Mouse (Mus musculus): ENCODE measurements around the gene Grrp1. TPM values are rescaled to one million over a fixed set of nuclear protein-coding genes. Genes with fewer than 3 reads are reported as not detected.

The Grrp1 gene
- polyA plus RNA-seq, 1 experiment from 2014 or later, result 12.1 TPM

- peak; percentile 44 for ATAC-seq (replicated peaks; ENCODE audit: low FRiP score)
- Histone ChIP-seq H3K27me3 (peaks cover 12% of the 10 kb centered on the region), H3K27ac (peak overlapping the region; percentile 66), H3K9ac (peak overlapping the region; percentile 27; the same call in 1 of the 2 replicates), H3K9me3 (replicated peaks) (no peaks in the 10 kb centered on the region), H3K4me2 (peak overlapping the region; percentile 64), H3K4me1 (peaks cover 23% of the 10 kb centered on the region), H3K36me3 (no peaks in the 10 kb centered on the region), H3K4me3 (replicated peaks) (peak overlapping the region; percentile 43)
- 27% methylated on average over 19 of the region's 19 CpGs for WGBS
These were observed 16.2 kb downstream of the Grrp1 start for GRCm38 (mm10) chr4:134237582-134238278.

GRCm38 (mm10) chr4:134234876-134235275, 19.0 kb downstream of the Grrp1 start:
- Histone ChIP-seq H3K9me3 (replicated peaks) (no peaks in the 10 kb centered on the region), H3K4me2 (no peak overlapping the region), H3K27ac (no peak overlapping the region), H3K36me3 (no peaks in the 10 kb centered on the region), H3K9ac (no peak overlapping the region), H3K4me1 (peaks cover 28% of the 10 kb centered on the region), H3K27me3 (peaks cover 12% of the 10 kb centered on the region), H3K4me3 (replicated peaks) (no peak overlapping the region)
- 78% methylated on average over 5 of the region's 5 CpGs for WGBS
- no peak for ATAC-seq (replicated peaks; ENCODE audit: low FRiP score)

- Histone ChIP-seq H3K9me3 (replicated peaks) (no peaks in the 10 kb centered on the region), H3K27ac (no peak overlapping the region), H3K4me2 (no peak overlapping the region), H3K9ac (no peak overlapping the region), H3K4me1 (peaks cover 7% of the 10 kb centered on the region; the same call in 1 of the 2 replicates), H3K27me3 (no peaks in the 10 kb centered on the region), H3K36me3 (no peaks in the 10 kb centered on the region), H3K4me3 (replicated peaks) (no peak overlapping the region)
- 30% methylated on average over 8 of the region's 8 CpGs for WGBS
- no peak for ATAC-seq (replicated peaks; ENCODE audit: low FRiP score)
These were observed 23.5 kb downstream of the Grrp1 start for GRCm38 (mm10) chr4:134230431-134230830.

- H3K9ac ChIP-seq, result no peak within 1 kb of the TSS
- no peak for ATAC-seq (replicated peaks; ENCODE audit: low FRiP score)
- no peak within 1 kb of the TSS for H3K4me2 ChIP-seq
- H3K4me1 ChIP-seq, result peaks cover 17% of the 10 kb centered on the region
- H3K27me3 ChIP-seq, result no peaks in the 10 kb centered on the region
- H3K9me3 ChIP-seq (replicated peaks), result no peaks in the 10 kb centered on the region
- no peak within 1 kb of the TSS for H3K4me3 ChIP-seq (replicated peaks)
- WGBS, result 67% methylated on average over 8 of the region's 8 CpGs
- no peak within 1 kb of the TSS for H3K27ac ChIP-seq
- no peaks in the 10 kb centered on the region for H3K36me3 ChIP-seq
These were observed 26.7 kb downstream of the Grrp1 start, which contains the start of gene Catsper4 for GRCm38 (mm10) chr4:134227194-134227593. Gene Catsper4, minus strand, starts transcription at chr4:134227383.

- peak; percentile 82 for ATAC-seq (replicated peaks; ENCODE audit: low FRiP score)
- Histone ChIP-seq H3K9ac (no peak overlapping the region), H3K4me2 (peak overlapping the region; percentile 30; the same call in 1 of the 2 replicates), H3K4me1 (peaks cover 15% of the 10 kb centered on the region), H3K9me3 (replicated peaks) (no peaks in the 10 kb centered on the region), H3K27ac (peak overlapping the region; percentile 89), H3K36me3 (no peaks in the 10 kb centered on the region), H3K27me3 (no peaks in the 10 kb centered on the region), H3K4me3 (replicated peaks) (no peak overlapping the region)
- 50% methylated on average over 11 of the region's 11 CpGs for WGBS
These were observed 30.9 kb downstream of the Grrp1 start for GRCm38 (mm10) chr4:134222793-134223600.

GRCm38 (mm10) chr4:134206488-134207053, 47.3 kb downstream of the Grrp1 start:
- peak overlapping the region; percentile 81 for H3K27ac ChIP-seq
- H3K9ac ChIP-seq, result no peak overlapping the region
- 19% methylated on average over 6 of the region's 6 CpGs for WGBS
- ATAC-seq (replicated peaks; ENCODE audit: low FRiP score), result peak; percentile 66; the same call in 1 of the 2 replicates
- H3K4me1 ChIP-seq, result peaks cover 8% of the 10 kb centered on the region
- no peaks in the 10 kb centered on the region for H3K36me3 ChIP-seq
- no peaks in the 10 kb centered on the region for H3K27me3 ChIP-seq
- H3K4me3 ChIP-seq (replicated peaks), result no peak overlapping the region
- no peak overlapping the region for H3K4me2 ChIP-seq
- no peaks in the 10 kb centered on the region for H3K9me3 ChIP-seq (replicated peaks)

- Histone ChIP-seq H3K27ac (no peak overlapping the region), H3K4me3 (replicated peaks) (no peak overlapping the region), H3K4me1 (peaks cover 8% of the 10 kb centered on the region), H3K4me2 (no peak overlapping the region), H3K27me3 (no peaks in the 10 kb centered on the region), H3K36me3 (no peaks in the 10 kb centered on the region), H3K9me3 (replicated peaks) (no peaks in the 10 kb centered on the region), H3K9ac (no peak overlapping the region)
- ATAC-seq (replicated peaks; ENCODE audit: low FRiP score), result no peak
- WGBS, result 70% methylated on average over 17 of the region's 17 CpGs
These were observed 50.5 kb downstream of the Grrp1 start for GRCm38 (mm10) chr4:134203340-134203896.

- H3K9me3 ChIP-seq (replicated peaks), result no peaks in the 10 kb centered on the region
- ATAC-seq (replicated peaks; ENCODE audit: low FRiP score), result no peak
- no peaks in the 10 kb centered on the region for H3K36me3 ChIP-seq
- no peak within 1 kb of the TSS for H3K27ac ChIP-seq
- H3K4me3 ChIP-seq (replicated peaks), result no peak within 1 kb of the TSS
- H3K9ac ChIP-seq, result no peak within 1 kb of the TSS
- H3K4me1 ChIP-seq, result peaks cover 8% of the 10 kb centered on the region
- WGBS, result 92% methylated on average over 4 of the region's 4 CpGs
- H3K27me3 ChIP-seq, result no peaks in the 10 kb centered on the region
- H3K4me2 ChIP-seq, result no peak within 1 kb of the TSS
These were observed 51.0 kb downstream of the Grrp1 start, which contains the start of gene Gm7534 for GRCm38 (mm10) chr4:134202904-134203303. Gene Gm7534, minus strand, starts transcription at chr4:134203004.

Other genes starting within 250 kb of the Grrp1 start
- 0.17 and 0.18 TPM in 2 replicates for gene Lin28a, start 235.3 kb downstream of the Grrp1 start, polyA plus RNA-seq (2015; fragmentation: Nextera tagmentation; extraction: Ambion mirVana)
- not detected in 2 replicates for gene Zfp683, start 200.3 kb downstream of the Grrp1 start, polyA plus RNA-seq (2015; fragmentation: Nextera tagmentation; extraction: Ambion mirVana)
- 3.9 and 4.4 TPM in 2 replicates for gene Crybg2, start 193.3 kb downstream of the Grrp1 start, polyA plus RNA-seq (2015; fragmentation: Nextera tagmentation; extraction: Ambion mirVana)
- 12.0 and 12.2 TPM in 2 replicates for gene Cd52, start 159.0 kb downstream of the Grrp1 start, polyA plus RNA-seq (2015; fragmentation: Nextera tagmentation; extraction: Ambion mirVana)
- gene Ubxn11, start 151.5 kb downstream of the Grrp1 start, polyA plus RNA-seq (2015; fragmentation: Nextera tagmentation; extraction: Ambion mirVana), result 10.5 and 11.1 TPM in 2 replicates
- 395 and 412 TPM in 2 replicates for gene Sh3bgrl3, start 125.3 kb downstream of the Grrp1 start, polyA plus RNA-seq (2015; fragmentation: Nextera tagmentation; extraction: Ambion mirVana)
- 106 and 125 TPM in 2 replicates for gene Cep85, start 67.0 kb downstream of the Grrp1 start, polyA plus RNA-seq (2015; fragmentation: Nextera tagmentation; extraction: Ambion mirVana)
- gene Gm7534, start 51.1 kb downstream of the Grrp1 start, polyA plus RNA-seq (2015; fragmentation: Nextera tagmentation; extraction: Ambion mirVana), result 0.24 and 0.30 TPM in 2 replicates
- 0.30 and 0.55 TPM in 2 replicates for gene Catsper4, start 26.7 kb downstream of the Grrp1 start, polyA plus RNA-seq (2015; fragmentation: Nextera tagmentation; extraction: Ambion mirVana)
- 7.3 and 8.3 TPM in 2 replicates for gene Cnksr1, start 15.7 kb downstream of the Grrp1 start, polyA plus RNA-seq (2015; fragmentation: Nextera tagmentation; extraction: Ambion mirVana)
- 0.26 and 0.68 TPM in 2 replicates for gene E130218I03Rik, start 10.4 kb downstream of the Grrp1 start, polyA plus RNA-seq (2015; fragmentation: Nextera tagmentation; extraction: Ambion mirVana)
- 15.6 and 15.8 TPM in 2 replicates for gene Zfp593, start 8.5 kb downstream of the Grrp1 start, polyA plus RNA-seq (2015; fragmentation: Nextera tagmentation; extraction: Ambion mirVana)
- gene Gm30191, start 7.2 kb downstream of the Grrp1 start, polyA plus RNA-seq (2015; fragmentation: Nextera tagmentation; extraction: Ambion mirVana), result not detected in 2 replicates
- 21.6 TPM in 2 replicates for gene Pdik1l, start 33.8 kb upstream of the Grrp1 start, polyA plus RNA-seq (2015; fragmentation: Nextera tagmentation; extraction: Ambion mirVana)
- 3.7 and 4.4 TPM in 2 replicates for gene Trim63, start 61.0 kb upstream of the Grrp1 start, polyA plus RNA-seq (2015; fragmentation: Nextera tagmentation; extraction: Ambion mirVana)
- gene Slc30a2, start 89.1 kb upstream of the Grrp1 start, polyA plus RNA-seq (2015; fragmentation: Nextera tagmentation; extraction: Ambion mirVana), result 0.73 and 1.1 TPM in 2 replicates
- 0.33 and 0.53 TPM in 2 replicates for gene Extl1, start 129.7 kb upstream of the Grrp1 start, polyA plus RNA-seq (2015; fragmentation: Nextera tagmentation; extraction: Ambion mirVana)
- gene Pafah2, start 142.2 kb upstream of the Grrp1 start, polyA plus RNA-seq (2015; fragmentation: Nextera tagmentation; extraction: Ambion mirVana), result 14.0 and 15.7 TPM in 2 replicates
- gene Stmn1, start 214.2 kb upstream of the Grrp1 start, polyA plus RNA-seq (2015; fragmentation: Nextera tagmentation; extraction: Ambion mirVana), result 1,708 and 1,728 TPM in 2 replicates
- 3.2 and 3.5 TPM in 2 replicates for gene Paqr7, start 242.6 kb upstream of the Grrp1 start, polyA plus RNA-seq (2015; fragmentation: Nextera tagmentation; extraction: Ambion mirVana)